Mouse (Mus musculus): ENCODE data around the gene Fzd5. TPM values are rescaled to one million over a fixed set of nuclear protein-coding genes. Genes with fewer than 3 reads are reported as not detected.

Gene Fzd5
- total RNA-seq (2021): 1 to 10 TPM; 4.5 TPM

DNA sequence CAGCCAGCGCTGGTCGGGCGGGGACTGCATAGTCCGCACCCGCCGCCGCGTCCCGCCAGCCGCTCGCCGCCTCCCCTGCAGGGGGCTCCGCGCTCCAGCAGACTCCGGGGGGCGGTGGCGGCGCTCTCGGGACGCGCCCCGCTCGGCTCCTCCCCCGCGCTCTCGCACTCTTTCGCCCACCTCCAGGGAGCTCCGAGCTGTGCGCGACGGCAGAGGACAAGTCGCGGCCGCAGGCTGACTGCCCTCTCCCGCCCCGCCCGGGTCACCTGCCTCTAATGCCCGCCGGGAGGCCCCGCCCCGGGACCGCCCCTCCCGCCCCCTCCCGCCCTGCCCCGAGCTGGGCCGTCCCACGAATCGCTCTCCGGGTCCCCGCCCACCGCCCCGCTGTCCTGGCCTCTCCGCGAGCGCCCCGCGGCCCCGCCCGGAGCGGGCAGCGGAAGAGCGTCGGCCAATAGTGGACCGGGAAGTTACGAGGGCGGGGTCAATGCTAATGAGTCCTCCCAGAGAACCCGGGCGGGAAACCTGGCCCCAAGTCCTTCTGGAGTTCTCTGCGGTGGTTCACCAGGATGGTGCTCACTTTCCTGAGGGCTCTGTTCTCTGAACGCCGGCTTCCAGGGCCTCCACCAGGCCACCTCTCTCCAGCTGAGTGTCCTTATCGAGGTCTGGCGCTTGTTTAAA lies at the start of gene Fzd5:
Gene Fzd5 (minus strand): TSS at position 250 of the 678 bp plus-strand sequence.
- peak; percentile 89 to 93 for DNase-seq
- intact Hi-C loops (cut with DNase I): loop anchor here (1.0 to 10.0 kb wide), 5 partner anchors 45 to 447 kb away; partner anchors contain the start of genes Idh1 and Pikfyve

DNA sequence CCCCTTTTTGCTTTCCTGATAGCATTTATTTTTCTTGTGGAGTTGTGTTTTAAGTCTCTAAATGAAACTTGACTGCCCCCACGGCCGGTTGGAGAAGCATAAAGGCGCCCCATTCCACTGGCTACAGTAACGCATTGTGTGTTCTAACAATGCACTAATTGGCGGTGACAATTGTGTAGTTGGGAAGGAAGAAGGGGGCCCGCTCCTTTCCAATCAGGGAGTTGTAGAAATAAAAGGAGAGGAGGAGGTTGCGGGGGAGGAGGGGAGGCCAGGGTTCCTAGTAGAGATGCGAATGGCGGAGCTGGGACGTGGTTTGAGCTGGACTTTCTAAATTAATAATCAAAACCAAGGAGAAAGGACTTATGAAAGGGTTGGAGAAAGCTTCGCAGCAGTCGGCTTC lies 42.3 kb upstream of the Fzd5 start:
- intact Hi-C loops (cut with DNase I): no loop called here
- no peak for DNase-seq

DNA sequence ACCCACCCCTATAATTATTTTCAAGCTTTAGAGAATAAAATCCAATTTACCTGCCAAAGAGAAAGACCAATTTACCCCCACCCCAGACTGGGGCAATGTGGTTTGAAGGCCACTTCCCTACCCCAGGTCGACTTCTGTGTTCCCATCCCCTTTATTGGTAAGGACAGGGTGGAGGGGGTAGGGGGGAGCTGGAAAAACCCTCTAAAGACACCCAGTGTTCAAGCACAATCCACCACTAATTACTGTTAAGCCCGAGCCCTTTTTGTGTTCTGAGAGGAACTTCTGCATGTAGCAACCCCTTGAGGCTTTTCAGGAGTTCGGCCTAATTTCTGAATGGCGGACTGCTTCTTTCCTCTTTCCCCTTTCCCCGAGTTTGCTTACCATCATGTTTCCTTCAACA lies 41.9 kb upstream of the Fzd5 start:
- DNase-seq: no peak
- intact Hi-C loops (cut with DNase I): no loop called here

DNA sequence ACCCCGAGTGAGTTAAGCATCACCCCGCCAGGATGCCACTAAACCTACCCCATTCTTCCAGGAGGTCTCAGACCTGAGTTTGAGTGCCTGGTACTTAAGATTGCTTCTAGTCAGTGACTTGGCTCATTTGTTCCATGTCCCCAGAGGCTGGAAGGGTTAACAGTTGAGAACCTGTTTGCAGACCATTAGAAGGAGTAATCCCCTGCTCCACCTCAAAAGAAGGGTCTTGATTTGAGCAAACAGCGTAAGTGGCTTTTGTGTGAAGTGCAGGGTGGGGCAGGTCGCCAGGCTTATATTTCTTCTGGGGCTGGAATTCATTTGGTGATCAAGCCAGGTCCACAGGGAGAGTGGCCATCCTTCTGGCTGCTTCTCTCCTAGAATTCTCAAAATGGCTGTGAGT lies 35.8 kb upstream of the Fzd5 start:
- intact Hi-C loops (cut with DNase I): no loop called here
- no peak for DNase-seq

DNA sequence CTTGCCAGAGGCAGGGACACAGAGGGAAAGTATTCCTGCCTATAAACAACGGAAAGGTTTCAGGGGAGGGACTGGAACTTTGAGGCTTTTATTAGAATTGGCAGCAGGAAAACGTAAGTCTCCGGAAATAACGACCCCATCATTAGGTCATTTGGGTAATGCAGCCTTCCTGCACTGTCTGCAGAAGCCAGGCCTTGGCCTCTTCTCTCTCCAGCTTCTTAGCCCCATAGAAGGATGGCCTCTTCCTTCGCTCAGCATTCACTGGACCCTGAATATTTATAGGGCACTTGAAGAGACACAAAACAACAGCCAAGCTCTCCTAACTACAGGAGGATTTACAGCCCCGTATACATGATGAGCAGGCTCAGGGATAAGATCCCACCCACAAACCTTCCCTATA lies 32.6 kb upstream of the Fzd5 start:
- no peak for DNase-seq
- intact Hi-C loops (cut with DNase I): no loop called here

DNA sequence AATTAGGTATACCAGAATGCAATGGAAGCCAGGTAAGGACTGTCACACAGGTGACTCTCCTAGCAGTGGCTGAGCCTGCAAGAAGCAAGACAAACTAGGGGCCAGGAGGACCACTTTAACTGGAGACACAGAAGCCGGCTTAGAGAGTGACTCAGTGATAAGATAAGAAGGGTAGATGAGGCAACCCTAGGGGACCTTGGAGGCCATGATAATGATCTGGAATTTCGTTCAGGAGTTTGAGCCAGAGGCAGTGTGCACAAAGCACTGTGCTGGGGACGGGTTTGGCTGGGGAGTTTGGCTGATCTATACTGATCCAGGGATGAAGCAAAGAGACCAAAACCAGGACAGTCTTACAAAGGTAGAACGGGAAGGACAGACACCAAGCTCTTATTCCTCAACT lies 24.1 kb upstream of the Fzd5 start:
- intact Hi-C loops (cut with DNase I): no loop called here
- DNase-seq: no peak

DNA sequence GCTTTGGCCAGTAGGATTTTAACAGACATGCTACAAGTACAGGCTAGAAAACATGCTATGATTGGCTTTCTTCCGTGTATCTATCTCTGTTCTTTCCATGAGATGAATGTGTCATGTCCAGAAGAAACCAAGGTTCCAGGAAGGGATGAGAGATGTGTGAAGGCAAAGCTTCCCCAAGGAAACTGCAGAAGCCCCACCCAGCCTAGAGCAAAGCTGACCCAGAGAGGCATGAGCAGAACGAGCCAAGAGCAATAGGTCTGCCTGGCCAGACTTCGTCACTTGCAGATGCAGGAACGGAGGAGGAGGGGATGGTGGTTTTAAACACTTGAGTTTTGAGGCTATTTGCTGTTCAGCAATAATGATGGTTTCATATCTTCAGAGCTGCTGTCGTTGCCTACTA lies 20.2 kb upstream of the Fzd5 start:
- peak; percentile 7 to 11 for DNase-seq
- intact Hi-C loops (cut with DNase I): no loop called here

DNA sequence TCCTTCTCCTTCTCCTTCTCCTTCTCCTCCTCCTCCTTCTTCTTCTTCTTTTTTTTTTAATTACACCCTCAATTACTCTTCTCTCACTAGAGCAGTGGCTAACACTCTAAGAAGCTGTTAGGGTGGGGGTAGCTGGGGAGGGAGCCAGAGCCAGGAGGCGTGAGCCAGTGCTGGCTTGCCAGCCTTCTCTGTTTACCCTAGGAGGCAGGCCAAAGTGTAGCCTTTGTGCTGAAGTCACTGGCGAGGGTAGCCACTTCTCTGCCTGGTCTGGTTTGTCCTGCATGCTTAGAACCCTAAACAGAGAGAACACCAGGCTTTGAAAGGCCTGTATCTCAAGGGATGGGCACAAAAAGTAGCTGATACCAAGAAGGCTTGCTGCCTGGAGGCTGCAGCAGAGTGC lies 19.7 kb upstream of the Fzd5 start:
- intact Hi-C loops (cut with DNase I): no loop called here
- DNase-seq: peak; percentile 17 to 29

DNA sequence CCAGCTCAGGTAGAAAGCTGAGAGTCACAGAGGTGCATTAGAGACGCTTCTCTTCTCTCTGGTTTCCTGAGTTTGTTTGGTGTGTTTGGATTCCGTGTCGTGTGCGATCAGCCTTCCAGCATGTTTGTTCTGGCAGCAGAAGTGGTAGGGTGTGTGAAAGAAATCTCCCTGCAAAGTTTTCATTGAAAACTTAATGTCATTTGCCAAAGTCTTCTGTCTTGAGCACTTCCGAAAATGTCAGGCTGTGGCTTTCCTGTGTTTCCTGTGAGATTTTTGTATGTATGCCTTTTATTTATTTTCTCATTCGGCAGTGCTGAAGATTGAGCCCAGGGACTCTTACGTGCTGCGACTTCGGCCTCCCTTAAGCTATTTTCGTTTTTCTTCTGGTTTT lies 19.1 kb upstream of the Fzd5 start:
- intact Hi-C loops (cut with DNase I): no loop called here

DNA sequence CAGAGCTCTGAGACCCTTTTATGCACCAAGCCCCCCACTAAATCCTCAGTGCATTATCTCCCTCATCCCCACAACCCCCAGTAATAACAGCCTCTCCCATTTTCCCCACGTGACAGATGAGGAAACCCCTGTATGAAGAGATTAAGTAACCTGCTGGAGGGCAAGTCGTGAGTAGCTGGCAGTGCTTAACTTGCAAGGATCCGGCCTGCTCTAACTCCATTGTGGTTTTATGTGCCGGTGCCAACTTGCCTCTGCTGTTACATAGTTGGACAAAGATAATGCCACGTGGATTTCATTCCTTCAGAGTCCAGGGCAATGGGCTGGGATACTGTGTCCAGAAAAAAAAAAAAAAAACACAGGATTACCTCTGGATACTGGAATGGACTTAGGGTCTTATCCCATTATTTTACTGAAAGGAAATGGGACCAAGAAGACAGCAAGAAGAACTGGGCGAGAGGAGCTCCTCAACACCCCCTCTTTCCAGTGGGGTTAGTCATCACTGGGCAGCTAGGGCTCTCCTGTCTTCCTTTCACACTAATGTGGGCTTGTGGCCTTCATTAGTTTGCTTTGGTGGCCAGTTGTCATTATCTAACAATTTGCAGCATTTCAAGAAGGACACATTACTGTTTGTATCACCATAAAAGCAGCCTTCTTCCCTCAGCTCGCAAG lies 18.6 kb upstream of the Fzd5 start:
- DNase-seq: no peak
- intact Hi-C loops (cut with DNase I): no loop called here

More for the DNA sequence above, 19.1 kb upstream of the Fzd5 start:
- peak in 1 of 2 experiments; percentile 5 for DNase-seq

DNA sequence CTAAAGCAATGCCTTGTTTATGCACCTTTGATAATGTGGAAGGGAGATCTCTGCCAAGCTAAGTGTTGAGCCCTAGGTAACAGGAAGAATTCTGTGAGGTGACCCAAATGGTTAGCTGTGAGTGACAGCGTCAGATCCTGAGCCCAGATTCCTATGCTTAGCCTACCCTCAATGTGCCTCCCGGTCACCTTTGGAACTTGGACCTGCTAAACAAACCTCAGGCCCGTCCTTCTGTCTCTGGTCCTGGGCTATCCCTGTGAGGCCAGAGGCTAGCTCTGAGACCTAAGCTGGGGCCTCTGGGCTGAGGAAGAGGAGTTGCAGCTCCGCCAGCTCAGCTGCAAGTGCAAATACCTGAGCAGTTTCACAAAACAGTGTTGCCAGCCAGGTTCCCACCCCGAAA lies 17.1 kb upstream of the Fzd5 start:
- intact Hi-C loops (cut with DNase I): no loop called here
- no peak for DNase-seq

DNA sequence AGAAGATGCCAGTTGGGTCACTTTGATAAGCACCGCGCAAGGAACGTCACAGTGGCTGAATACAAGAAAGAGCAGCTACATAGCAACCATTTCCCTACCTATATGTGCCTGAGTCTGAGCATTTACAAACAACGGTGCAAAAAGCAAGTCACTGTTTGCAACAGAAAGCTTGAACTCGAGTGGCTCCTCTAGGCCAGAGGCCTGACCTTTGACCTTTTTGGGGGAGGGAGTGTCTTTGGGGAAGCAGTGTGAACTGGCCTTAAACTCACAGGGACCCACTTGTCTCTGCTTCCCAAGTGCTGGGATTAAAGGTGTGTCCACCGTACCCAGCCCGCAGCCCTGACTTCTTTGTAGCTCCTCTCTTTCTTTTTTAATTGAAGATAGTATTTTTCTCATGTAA lies 16.1 kb upstream of the Fzd5 start:
- DNase-seq: no peak
- intact Hi-C loops (cut with DNase I): no loop called here

DNA sequence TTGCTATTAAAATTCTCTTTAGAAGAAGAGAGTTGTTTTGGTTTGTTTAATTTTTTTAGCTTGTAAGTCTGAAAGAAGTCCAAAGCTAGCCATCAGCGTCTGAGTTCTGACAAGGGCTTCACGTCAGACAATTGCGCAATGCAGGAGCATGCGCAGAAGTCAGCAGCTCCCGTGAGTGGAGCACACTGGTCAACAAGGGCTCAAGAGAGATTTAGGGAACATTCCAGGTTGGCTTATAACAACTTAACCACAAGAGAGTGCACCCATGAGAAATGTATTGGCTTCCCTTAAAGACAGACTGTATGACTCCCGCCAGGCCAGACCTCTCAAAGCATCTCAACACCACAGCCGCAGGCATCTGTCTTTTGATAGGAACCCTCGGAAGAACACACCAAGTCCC lies 15.6 kb upstream of the Fzd5 start:
- peak; percentile 48 to 57 for DNase-seq
- intact Hi-C loops (cut with DNase I): no loop called here

DNA sequence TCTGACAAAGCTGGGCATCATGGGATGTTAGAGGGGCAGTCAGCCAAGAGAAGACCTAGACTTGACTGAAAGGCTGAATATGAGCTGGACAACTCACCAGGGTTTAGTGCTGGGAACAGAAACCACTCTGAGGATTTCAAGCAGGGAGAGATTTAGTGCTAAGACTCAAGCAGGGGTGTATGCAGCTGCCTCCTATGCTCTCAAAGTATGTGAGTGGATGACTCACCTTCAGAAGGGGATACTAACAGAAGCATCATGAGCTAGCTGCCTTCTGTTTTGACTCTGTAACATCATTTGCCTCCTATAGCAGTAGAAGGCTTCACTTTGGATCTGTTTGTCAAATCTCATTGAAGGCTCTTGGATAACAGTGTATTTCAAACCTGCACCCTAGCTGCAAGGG lies 7.1 kb upstream of the Fzd5 start:
- intact Hi-C loops (cut with DNase I): no loop called here
- DNase-seq: no peak

DNA sequence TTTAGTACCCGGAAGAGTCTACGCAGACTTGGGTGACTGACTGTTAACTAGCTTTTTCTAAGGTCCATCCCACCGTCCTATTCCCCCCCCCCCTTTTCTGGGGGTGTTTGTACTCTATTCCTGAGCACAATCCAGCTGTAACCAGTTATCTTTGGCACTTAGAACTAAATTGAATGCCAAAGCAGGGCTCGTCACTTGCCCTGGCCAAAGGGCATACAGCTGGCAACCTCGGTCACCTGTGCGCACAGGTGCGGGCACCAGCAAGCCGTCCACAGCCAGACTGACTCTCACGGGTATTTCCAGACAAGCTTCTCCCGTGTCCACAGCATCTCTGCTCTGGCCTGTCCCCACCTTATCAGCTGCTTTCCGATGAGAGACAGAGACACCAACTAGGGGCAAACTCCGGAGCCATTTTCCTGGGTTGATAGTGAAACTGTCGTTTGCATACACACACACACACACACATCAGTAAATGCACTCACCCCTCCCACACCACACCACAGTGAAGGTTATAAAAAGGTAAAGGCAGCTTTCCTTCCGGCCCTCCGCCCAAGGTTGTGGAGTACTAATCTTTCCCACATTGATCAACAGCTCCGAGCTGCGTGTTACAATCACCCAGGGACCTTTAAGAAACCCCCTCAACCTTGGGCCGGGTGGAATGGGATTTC lies 5.3 kb upstream of the Fzd5 start:
- intact Hi-C loops (cut with DNase I): no loop called here
- DNase-seq: no peak

DNA sequence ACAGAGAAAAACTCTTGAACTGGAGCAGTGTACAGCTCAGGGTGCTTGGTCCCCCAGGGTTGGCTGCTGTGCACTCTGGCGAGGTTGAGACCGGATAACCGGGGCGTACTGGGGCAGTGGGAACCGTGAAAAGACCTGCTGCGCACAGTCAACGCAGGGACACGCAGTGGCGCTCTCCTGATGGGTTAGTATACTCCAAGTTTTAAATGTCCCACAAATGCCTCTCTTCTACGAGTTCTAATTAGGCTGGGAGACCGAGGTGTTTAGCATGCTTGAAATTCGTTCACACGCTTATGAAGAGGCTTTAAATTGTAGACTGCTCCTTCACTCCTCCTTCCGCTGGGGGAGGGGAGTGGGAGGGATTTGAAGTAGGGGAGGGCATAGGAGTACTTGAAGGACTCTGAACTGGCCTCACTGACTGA lies 1.1 kb upstream of the Fzd5 start:
- intact Hi-C loops (cut with DNase I): loop anchor here (2.0 to 10.0 kb wide), 3 partner anchors 54 to 446 kb away; partner anchors contain the start of genes Idh1 and Pikfyve
- DNase-seq: peak; percentile 29 to 34

DNA sequence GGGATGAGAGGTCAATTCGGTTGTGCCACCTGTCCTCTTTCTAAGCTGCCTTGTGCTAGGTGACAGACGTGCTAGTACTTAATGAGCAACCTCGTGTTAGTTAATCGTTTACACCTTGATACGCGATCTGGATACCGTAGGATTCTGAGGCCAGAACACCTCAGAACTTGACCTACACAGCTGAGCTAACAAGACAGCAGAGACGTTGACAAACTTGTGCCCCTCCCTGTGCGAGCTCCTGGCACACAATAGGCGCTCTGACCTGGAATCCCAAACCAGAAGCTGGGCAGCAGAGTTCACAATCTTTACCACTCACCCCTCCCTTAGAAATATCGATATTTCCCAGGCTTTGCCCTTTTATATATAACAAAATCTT lies 617 bp upstream of the Fzd5 start:
- DNase-seq: no peak
- intact Hi-C loops (cut with DNase I): loop anchor here (2.0 to 10.0 kb wide), 3 partner anchors 55 to 447 kb away; partner anchors contain the start of genes Idh1 and Pikfyve

DNA sequence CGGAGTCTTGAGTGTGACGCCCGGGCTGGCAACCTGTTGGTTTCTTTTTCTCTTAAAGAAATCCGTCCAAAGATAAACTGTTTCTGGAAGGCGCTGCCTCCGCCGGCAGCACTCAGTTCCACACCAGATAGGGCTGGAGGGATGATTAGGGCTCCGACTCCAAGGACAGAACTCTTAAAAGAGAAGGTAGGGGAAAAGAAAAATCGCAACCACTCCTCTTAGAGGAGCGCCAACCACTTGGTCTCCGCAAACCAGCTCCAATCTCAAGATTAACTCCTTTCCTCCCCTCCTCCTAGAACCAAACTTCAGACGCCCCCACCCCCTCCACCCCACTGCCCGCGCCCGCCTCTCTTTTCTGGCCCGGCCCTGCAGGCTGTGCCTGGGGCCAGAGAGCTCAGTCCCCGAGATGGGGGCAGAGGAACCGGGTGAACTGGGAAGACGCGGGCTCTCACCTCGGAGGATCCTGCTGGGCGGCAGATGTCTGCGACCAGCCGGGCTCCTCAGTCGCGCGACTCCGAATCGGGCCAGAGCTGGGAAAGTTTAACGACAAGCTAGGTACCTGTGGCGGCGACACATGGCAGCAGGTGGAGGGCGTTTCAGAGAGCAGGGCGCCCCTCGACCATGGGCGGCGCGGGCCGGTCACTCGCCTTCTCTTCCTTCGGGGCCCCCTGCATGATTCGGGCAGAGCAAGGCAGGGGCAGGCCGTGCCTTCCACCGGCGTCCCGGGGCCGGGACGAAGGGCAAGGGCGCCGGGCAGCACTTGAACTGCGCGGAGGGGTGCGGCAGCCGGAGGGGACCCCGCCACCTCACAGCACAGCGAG lies 660 bp downstream of the Fzd5 start:
- intact Hi-C loops (cut with DNase I): loop anchor here (1.0 to 10.0 kb wide), 4 partner anchors 44 to 448 kb away; partner anchors contain the start of genes Idh1 and Pikfyve
- peak in 1 of 2 experiments; percentile 35 for DNase-seq

DNA sequence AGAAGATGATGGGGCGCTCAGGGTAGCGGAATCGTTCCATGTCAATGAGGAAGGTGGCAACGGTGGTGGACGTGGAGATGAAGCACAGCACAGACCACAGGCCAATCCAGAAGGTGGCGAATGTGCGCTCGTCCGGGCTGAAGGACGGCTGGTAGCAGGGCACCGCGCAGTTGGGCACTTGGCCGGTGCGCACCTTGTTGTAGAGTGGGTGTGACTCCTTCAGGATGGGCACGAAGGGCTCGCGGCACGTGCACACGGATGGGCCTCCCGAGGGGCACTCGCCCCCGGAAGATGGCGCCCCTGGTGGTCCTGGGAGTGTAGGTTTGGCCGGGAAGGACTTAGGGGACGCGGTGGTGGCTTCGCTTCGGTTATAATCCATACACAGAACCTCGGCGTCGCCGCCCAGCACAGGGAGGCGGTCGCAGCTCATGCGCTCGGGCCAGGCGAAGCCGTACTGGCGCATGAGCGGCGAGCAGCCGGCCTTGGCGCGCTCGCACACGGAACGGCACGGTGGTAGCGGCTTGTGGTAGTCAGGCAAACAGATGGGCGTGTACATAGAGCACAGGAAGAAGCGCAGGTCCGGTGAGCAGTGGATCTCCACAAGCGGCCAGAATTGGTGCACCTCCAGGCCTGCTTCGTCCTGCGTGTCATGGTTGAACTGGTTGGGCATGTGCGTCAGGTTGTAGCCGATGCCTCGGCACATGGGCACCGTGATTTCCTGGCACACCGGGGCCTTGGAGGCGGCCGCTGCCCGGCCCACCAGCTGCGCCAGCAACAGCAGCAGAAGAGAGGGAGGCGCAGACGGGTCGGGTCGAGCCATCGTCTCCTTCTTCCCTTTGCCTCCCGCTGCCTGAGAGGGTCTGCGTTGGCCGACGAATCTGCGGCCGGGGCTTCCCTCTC lies 1.5 kb downstream of the Fzd5 start:
- peak; percentile 38 to 50 for DNase-seq
- intact Hi-C loops (cut with DNase I): loop anchor here (2.0 to 10.0 kb wide), 4 partner anchors 17 to 449 kb away; partner anchors contain the start of genes Idh1 and Pikfyve
